Mouse (Mus musculus): ENCODE measurements around the gene Gm13305.
"Not testable (repeated sequence)": the region's sequence is repeated elsewhere in the genome, so short reads cannot be mapped to it uniquely, and the experiment has no call there.

Gene Gm13305

DNA sequence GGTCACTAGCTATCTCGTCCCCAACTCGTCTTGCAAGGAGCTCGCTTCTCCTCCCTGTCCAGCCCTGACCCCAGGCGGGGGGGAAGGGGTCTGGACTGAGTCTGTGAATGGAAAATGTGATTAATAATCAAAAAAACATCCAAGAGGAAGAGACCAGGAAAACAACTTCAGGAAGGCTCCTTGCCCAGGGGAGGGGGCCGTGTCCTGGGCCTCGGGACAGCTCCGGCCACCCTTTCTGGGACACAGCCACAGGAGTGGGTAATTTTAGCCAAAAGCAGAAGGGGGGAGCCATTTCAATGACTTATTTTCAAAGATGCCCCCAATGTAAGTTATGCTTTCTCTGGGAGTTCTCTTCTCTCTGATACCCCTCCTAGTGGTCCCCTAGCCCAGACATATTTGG is at the start of gene Gm13305:
Gene Gm13305, minus strand, starts transcription at position 101 of the 400 bp plus-strand sequence.
- not testable (repeated sequence) for DNase-seq (ENCODE audit: low read depth)

DNA sequence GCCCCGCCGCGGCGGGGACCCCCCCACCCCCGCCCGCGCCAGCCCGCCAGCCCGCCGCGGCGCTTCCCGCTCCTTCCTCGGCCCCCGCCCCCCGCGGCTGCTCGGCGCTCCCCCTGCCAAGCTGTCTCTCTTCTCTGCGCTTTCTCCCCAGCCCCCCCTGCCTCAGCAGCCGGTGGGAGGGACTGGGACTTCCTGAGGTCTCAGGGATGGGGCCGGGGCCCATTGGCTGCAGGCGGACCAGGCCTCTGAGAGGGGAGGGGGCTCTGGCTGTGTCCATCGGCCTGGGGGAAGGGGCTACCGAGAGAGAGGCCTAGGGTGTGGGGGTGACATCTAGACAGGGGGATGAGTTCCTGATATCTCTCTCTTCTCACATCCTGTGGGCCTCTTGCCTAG is 16.6 kb upstream of the Gm13305 start:
- not testable (repeated sequence) for DNase-seq (ENCODE audit: low read depth)

- not testable (repeated sequence) for DNase-seq (ENCODE audit: low read depth)
Observed at GRCm38 (mm10) chr4:42184324-42184979, 16.0 kb upstream of the Gm13305 start.

GRCm38 (mm10) chr4:42183234-42184197 is 15.1 kb upstream of the Gm13305 start:
- not testable (repeated sequence) for DNase-seq (ENCODE audit: low read depth)

DNA sequence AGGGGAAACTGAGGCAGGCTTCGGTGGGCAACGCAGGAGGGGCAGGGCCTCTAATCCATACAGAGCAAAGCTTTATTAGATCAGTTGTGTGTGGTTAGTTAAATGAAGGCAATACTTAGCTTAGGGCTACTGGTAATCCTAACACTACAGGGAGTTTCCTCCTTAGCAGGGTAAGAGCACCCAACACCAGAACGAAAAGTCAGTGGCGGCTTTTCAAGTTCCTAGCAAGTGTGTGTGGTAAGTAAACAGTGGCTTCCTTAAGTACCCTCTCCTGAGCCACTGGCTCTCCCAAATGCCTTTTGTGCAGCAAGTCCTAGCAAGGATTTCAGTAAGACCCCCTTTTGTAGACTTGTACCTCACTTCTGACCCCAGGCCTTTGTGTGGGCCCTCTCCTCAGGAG is 9.8 kb upstream of the Gm13305 start:
- DNase-seq (ENCODE audit: low read depth), result not testable (repeated sequence)

DNA sequence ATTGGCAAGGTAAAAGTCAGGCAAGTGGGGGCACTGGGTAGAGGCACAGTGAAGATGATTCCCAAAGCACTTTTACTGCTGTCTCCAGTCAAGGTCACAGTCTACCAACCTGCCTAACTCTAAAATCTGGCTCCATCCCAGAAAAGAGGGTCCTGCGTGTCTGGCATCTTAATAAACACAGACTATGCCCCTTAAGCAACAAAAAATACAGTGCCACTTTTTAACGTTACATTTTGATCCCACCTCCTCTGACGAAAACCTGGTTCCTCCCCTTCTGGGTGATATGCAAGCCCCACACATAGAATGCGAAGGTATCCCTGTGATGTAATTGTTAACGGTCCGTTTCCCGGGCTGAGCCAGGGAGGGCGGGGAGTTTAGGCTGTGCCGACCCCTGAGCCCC is 15.3 kb downstream of the Gm13305 start, which contains the start of gene Gm13306:
Gene Gm13306, plus strand, starts transcription at position 301 of the 400 bp plus-strand sequence.
- DNase-seq (ENCODE audit: low read depth), result not testable (repeated sequence)

GRCm38 (mm10) chr4:42114517-42114916 is 53.9 kb downstream of the Gm13305 start, which contains the start of gene Gm13304:
Gm13304 (plus strand) TSS chr4:42114817.
- not testable (repeated sequence) for DNase-seq (ENCODE audit: low read depth)
